Mouse (Mus musculus) WW6 (cell line): ENCODE measurements at regions not wholly inside any gene's neighbourhood (a gene's known extent, or its start where the extent isn't known, plus 50 kb on each side); places are given as distances from the start of the nearest gene placed in this dataset.

ENCODE experiments used
- DNase-seq: peaks from one replicate; pipeline ENCODE4 v3.0.0-alpha.2; 2013; ENCODE audit warnings: low read depth, low spot score

- no peak for DNase-seq
Measured at GRCm38 (mm10) chr13:51899319-51900042, 53.0 kb downstream of the Gadd45g start.

GRCm38 (mm10) chr13:51900043-51900440 lies 53.6 kb downstream of the Gadd45g start:
- no peak for DNase-seq

GRCm38 (mm10) chr13:51902482-51903285 lies 56.2 kb downstream of the Gadd45g start:
- no peak for DNase-seq

GRCm38 (mm10) chr13:51903324-51903939 lies 57.0 kb downstream of the Gadd45g start:
- DNase-seq = no peak

GRCm38 (mm10) chr13:51905270-51905669 lies 58.8 kb downstream of the Gadd45g start:
- DNase-seq = no peak

- no peak for DNase-seq
Measured at GRCm38 (mm10) chr13:51906103-51906502, 59.6 kb downstream of the Gadd45g start.

- DNase-seq = no peak
Measured at GRCm38 (mm10) chr13:51908514-51908913, 62.0 kb downstream of the Gadd45g start.

- no peak for DNase-seq
Measured at GRCm38 (mm10) chr13:51911296-51911998, 65.0 kb downstream of the Gadd45g start.

GRCm38 (mm10) chr13:51912477-51912876 lies 66.0 kb downstream of the Gadd45g start:
- no peak for DNase-seq

GRCm38 (mm10) chr13:51912994-51913393 lies 66.5 kb downstream of the Gadd45g start:
- no peak for DNase-seq

- DNase-seq = no peak
Measured at GRCm38 (mm10) chr13:51916666-51917240, 70.3 kb downstream of the Gadd45g start.

- DNase-seq = no peak
Measured at GRCm38 (mm10) chr13:51917658-51918057, 71.2 kb downstream of the Gadd45g start.

GRCm38 (mm10) chr13:51918108-51918507 lies 71.6 kb downstream of the Gadd45g start:
- DNase-seq = no peak

GRCm38 (mm10) chr13:51918781-51919170 lies 72.3 kb downstream of the Gadd45g start:
- no peak for DNase-seq

GRCm38 (mm10) chr13:51919171-51919793 lies 72.8 kb downstream of the Gadd45g start:
- DNase-seq = no peak

GRCm38 (mm10) chr13:51919937-51920336 lies 73.5 kb downstream of the Gadd45g start:
- DNase-seq = no peak

GRCm38 (mm10) chr13:51920511-51921351 lies 74.3 kb downstream of the Gadd45g start:
- no peak for DNase-seq

- DNase-seq = no peak
Measured at GRCm38 (mm10) chr13:51921550-51921949, 75.1 kb downstream of the Gadd45g start.

- DNase-seq = no peak
Measured at GRCm38 (mm10) chr13:51926764-51927163, 80.3 kb downstream of the Gadd45g start.

- no peak for DNase-seq
Measured at GRCm38 (mm10) chr13:51929730-51930129, 83.3 kb downstream of the Gadd45g start.
